Mouse (Mus musculus) megakaryocyte-erythroid progenitor cell, adult 5-6 weeks (primary cell): ENCODE measurements around the gene Ttll5. TPM values are rescaled to one million over a fixed set of nuclear protein-coding genes. Genes with fewer than 3 reads are reported as not detected.

Experiments
- ATAC-seq: replicated peaks from 2 replicates; pipeline ENCODE4 v1.8.0; 2016; ENCODE audit warnings: mild to moderate bottlenecking, inconsistent platforms; ENCODE audit not compliant: severe bottlenecking, poor library complexity, low FRiP score, low TSS enrichment
- total RNA-seq, 2 experiments: library from RNA; stranded (forward) in 1 of 2; stranded (reverse) in 1 of 2; fragments of 200-1000, 215-1000 nt in 1 of 2; fragments of >200 nt in 1 of 2; fragmentation: Nextera tagmentation in 1 of 2; gene quantifications; 2 replicates each; pipeline ENCODE4 v1.2.3; 2014 to 2017

Ttll5 gene
- total RNA-seq, 2 experiments from 2014 or later: 23.2 to 31.2 TPM

DNA sequence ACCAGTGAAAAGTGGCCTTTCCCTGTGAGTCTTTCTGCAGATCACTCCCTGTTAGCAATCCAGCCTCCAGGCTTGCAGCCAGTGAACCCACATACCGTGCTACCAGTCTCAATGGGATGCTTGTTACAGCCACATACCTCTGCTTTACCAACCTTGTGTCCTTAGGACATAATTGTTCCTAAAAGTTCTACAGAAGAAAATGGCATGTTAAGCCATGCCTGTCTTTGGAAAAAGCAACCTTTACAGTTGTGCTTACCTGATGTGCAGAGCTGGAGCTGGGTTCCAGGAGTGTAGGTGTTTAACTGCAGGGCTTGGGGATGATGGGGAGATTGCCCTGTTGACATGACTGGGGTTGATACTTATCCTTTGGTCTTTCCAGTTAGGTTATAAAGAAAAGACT, 203.3 kb downstream of the Ttll5 start:
- ATAC-seq: no peak

DNA sequence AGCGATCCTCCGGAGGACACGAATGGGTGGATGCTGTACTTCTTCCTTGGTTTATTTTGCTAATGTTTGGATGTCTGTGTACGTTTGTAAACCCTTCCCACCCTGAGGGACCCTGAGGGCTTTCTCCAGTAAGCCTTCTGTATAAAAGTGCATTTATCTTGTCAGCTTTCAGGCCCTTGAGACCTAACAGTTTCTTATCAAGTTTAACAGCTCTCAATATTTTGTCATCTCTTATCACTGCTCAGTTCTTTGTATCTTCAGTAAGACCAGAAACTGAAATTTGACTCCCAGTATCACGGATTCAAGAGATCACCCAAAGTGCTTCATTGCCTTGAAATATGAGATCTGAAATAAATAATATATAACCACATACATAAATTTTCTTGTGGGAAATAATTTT, 206.5 kb downstream of the Ttll5 start:
- ATAC-seq: peak; percentile 28

DNA sequence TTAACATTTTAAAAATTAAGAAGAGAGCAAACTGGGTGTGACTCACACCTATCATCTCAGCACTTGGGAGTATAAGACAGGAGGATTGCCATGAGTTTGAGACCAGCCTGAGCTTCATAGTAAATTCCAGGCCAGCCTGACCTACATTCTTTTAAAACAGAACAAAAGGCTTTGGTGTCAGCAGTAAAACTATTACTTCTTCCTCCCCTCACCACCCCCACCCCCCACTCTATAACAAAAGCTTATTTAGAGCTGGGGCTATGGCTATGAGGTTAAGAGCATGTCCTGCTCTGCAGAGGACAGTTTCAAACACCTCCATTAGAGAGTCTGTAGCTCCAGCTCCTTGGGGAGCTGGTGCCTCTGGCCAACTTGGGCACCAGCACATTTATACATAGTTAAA, 211.1 kb downstream of the Ttll5 start:
- ATAC-seq: no peak

DNA sequence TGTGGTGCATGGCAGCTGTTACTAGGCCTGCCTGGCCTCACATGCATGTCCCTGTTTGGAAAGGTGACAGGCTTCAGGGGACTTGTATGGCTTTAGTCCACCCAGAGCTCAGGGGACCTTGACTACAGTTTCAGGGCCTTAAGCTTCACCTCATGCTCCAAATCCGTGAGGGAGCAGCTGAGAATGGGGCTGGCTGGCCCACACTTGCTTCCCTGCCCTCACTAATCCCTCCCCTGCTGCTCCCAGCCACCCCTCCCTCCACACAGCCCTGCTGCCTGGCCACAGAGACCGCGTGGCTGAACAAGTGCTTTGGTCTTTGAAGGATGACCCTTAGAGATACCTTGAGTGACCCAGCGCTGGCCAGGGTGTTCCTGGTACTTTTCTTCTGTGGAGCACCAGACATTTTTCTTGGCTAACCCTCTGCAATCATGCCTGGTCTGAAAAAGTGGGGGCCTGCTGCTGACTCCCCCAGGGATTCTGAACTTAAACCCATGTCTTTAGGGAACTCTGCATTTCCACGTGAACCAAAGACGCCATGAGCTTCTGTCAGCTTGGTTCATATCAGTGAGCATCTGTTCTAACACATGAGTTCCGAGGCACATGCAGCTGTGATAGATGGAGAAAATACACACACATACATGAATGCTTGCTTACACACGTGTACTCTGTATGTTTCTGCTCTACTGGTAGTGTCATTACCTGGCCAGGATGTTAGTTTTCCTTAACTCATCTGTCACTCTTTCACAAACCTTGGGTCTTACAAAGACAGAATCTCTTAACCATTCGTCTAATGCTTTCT, 212.1 kb downstream of the Ttll5 start:
- ATAC-seq: no peak

DNA sequence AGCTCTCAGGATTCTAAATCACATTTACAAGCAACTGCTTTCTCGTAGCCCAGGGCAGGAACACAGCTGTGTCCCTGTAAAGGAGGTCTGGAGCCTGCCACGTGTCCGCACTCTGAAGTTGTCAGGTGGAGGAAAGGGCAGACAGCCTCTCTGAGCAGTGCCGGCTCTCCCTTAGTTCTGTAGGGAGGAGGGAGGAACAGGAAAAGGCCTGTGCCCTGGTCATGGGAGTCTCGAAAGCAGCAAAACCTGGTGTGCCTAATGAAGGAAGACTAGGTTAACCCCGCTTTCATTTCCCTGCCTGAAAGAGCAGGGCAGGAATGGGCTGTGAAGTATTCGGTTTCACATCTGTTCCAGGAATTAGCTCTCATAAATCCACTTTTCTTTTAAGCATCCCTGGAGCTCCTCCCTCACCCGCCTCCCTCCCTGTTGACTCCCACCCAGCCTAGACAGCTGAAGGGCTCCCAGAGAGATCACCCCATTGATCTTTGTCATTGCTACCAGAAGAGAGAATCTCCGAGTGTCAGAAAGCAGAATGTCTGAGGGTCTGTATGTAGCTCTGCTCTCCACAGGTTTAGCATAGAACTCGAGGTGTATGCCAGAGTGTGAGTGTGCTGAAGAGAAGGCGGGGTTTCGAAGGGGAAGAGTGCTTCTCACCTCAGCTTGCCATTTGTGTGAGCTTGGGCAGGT, 212.9 kb downstream of the Ttll5 start:
- ATAC-seq: no peak

DNA sequence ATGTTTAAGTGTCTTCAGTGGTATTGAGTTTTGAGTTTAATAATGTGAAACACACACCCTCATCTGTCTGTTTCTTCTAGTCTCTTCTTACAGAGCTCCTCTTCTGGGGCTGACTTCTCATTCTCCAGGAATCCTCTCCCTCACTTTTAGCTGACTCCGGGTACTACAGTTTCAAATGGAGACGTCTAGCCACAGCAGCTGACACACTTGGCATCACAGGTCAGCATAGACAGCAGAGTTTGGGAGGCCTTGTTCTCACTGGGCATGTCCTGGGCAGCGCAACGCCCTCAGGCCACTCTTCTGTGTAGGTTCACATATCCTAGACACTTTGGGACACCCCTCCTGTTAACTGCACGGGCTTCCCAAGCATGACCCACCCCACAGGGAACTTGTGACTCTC, 214.6 kb downstream of the Ttll5 start:
- ATAC-seq: no peak

DNA sequence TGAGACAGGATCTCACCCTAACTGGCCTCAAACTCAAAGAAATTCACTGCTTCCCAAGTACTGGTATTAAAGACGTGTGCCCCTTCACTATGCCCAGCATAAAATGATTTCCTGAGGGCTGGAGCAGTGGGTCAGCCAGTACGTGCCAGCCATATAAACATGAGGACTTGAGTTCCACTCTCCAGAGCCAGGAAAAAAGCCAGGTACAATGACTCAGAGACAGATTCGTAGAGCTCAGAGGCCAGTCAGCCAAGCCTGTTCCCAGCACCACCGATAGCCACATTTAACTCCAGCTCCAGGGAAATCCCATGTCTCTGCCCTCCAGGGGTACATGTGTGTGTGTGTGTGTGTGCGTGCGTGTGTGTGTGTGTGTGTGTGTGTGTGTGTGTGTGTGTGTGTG, 215.3 kb downstream of the Ttll5 start:
- no peak for ATAC-seq

DNA sequence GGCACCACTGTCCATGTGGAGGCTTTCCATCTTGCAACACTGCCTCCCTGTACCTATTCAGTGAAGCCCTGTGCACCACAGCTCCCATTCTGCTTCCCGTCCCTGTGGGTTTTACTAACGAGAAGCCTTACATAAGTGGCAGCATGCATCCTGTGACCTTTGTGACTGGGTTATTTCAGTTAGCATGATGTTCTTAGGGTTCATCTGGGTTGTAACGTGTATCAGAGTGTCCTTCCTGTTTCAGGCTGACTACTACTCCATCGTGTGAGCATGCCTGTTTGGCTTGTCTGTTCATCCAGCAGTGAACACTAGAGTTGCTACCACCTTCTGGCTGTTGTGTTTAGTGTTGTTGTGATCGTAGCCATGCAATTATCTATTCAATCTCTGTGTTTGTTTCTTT, 221.7 kb downstream of the Ttll5 start:
- ATAC-seq: peak; percentile 47; the same call in 1 of the 2 replicates

DNA sequence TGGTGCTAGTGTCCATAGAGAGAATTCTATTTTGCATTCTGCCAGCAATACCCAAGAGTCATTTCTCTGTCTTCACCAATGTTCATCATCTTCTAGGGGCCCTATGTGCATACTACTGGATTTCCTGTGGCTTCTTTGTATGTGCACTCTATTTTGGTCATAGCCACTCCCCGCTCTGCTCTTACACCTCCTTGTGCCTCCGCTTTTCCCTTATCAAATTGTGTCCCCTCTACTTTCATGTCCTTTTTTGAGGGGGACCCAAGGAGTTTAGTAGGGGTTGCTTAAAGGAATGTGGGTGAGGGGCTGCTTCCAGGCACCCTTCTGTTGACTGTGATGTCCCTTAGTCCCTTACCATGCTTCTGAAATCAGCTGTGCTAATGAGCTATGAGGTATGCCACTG, 222.3 kb downstream of the Ttll5 start:
- no peak for ATAC-seq

DNA sequence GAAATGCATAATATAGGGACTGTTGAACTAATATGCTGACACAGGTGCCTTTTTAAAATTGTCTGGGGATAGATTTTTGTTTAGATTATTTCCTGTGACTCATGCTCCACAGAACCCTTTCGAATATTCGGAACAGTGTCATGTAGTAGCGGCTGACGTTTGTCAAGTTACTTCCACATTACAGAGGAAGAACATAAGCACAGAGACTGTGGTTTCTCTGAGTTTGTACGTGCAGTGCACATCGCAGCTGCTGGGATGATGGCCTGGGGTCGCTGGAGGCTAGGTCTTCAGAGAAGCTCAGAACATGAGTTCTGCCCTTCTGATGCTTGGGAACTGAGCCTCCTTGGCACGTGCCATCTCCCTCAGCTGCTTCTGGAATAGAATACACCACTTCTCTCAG, 222.9 kb downstream of the Ttll5 start:
- no peak for ATAC-seq

DNA sequence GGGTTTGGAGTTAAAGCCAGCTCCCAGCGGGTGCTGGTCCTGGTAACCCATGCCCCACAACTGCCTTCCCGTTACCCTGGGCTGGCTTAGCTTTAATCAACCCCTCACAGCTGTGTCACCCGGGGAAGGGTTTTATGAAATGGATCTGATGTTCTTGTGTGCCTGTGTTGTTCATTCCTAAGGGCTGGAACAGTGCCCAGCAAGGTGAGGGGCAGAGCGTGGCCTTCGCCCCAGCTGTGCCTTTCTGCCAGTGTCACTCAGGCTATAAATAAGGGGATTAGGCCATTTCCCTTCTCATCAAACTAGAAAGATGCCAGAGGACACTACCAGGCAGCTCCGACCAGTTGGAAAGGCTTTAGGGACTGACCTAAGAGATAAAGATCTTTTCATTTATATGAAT, 225.4 kb downstream of the Ttll5 start:
- ATAC-seq: no peak

DNA sequence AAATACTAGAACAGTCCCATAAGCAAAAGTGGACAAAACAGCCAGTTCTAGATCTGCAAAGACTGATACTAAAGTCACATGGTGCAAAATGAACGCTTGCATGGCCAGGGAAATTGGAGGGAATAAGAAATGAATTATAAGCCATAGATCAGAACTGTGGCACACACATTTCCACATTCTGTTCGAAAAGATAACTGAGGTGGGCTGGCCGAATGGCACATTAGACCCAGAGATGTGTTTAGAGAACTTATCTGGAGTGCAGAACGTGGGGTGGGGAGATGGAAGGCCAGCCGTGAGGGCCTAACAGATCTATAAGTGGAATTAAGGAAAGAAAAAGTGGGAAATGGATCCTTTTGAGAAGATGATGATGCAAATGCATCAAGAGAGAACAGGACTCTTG, 227.0 kb downstream of the Ttll5 start:
- 0 out of 2 replicates have a peak, but pooled peaks have one; percentile 43 for ATAC-seq

DNA sequence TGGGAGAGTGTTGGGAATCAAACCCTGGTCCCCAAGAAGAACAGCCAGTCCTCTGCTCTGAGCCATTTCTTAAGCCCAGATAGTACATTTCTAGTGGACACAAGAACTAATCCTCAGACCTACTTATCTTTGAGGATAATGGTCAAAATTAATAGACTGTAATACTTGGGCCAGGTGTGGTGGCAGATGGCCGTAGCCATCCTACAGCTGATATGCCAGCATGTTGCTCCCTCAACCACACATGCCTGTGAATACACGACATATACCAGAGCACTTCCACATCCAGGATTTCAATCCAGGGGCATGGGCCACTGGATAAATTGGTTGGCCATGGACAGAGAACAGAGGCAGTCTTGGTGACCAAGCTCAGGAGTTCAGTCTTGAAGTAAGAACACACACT, 230.8 kb downstream of the Ttll5 start:
- no peak for ATAC-seq

DNA sequence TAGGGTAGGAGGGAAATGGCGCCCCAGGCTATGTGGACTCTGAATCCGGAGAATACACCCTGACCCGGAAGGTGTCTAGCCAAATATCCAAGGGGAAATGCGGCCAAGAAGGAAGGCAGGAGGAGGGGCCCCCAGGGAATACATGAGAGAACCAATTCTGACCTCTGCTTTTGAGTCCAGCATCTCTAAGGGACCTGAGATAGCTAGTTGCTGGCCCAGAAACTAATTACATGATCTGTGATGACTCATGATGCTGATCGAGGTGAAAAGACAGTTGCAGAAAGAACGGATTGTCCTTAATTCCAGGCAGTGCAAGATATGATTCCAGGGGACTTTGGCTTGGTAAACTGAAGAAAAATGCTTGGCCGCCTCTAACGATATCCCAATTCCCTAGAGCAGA, 232.5 kb downstream of the Ttll5 start:
- no peak for ATAC-seq

DNA sequence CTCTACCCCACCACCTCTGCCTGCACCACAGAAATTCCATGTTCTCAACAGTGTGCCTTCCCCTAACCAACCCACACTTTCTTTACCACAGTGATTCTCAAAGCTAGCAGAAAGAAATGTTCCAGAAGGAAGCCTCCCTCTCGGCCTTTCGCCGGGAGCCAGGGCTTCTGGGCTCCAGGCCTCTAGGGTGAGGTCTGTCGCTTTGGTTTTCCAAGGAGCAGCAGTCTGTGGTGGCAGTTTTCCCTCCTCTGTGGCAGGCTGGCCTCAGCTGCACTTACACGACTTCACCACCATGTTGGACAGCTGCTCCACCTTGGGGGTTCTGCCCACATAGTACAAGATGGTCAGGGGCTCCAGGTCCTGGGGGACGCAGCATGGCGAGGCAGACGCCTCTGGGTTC, 233.1 kb downstream of the Ttll5 start:
- no peak for ATAC-seq

DNA sequence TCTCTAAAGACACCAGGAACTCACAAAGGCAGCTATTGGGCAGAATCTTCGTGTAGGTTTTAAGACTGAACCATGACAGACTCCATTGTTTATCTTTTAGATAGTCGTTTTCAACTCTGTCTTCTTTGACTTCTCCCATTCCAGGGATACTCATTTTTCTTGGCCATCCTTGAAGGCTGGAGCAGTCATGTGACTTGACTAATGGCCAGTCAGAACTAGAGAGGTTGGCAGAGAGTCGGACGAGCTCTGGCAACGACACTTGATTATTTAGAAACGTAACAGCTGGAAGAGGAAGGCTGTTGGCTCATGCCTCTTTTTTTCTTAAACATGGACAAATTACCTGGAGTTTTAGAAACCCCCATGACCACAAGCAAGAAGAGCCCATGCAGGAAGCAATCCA, 234.9 kb downstream of the Ttll5 start:
- ATAC-seq: no peak

DNA sequence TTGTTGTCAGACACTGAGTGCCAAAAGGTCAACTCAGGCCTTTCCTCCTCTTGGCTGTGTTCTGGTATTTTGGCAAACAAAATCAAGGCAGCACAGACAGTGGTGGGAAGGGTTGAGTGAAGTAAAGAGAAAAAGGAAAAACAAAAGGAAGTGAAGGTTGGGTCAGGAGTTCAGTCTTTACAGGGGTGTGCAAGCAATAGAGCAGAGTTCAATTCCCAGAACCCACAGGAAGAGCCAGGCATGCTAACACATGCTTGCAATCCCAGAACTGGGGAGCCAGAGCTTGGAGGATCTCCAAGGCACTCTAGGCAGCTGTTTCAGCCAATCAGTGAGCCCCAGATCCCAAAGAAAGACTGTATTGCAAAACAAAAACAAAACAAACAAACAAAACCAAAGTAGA, 240.3 kb downstream of the Ttll5 start:
- no peak for ATAC-seq

DNA sequence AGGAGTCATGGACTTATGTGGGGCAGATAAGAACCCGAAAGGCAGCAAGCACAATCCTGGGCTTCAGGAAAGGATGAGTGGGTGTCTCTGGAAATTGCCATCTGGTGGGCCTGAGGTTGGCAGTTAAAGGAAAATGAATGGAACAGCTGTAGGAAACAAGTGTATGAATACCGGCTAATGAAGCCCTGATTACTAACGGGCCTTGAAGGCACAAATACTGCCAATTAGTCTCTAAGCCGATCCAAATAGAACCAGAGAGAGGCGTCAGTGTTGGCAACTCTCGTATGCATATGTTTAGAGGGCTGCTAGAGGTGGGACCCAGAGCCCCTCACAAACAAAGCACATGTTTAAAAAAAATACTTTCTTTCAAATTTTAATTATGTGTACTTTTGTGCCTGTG, 247.0 kb downstream of the Ttll5 start:
- ATAC-seq: no peak

DNA sequence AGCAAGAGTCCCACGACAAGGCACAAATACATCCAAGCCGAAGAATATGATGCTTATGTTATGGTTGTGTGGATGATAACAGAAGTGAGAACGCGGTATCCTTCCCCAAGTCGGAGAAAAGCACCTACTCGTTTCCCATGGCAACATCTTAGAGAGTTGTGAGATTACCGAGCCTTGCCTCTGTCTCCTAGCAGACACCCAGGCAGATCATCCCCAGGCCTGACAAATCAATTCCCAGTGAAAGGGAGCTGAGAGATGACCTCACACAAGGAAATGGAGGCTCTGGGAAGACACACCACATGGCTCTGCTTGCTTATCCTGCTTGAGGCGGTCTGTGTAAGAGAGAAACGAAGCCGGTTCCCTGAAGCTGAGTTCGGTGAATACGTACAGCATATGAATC, 250.2 kb downstream of the Ttll5 start:
- ATAC-seq: no peak

DNA sequence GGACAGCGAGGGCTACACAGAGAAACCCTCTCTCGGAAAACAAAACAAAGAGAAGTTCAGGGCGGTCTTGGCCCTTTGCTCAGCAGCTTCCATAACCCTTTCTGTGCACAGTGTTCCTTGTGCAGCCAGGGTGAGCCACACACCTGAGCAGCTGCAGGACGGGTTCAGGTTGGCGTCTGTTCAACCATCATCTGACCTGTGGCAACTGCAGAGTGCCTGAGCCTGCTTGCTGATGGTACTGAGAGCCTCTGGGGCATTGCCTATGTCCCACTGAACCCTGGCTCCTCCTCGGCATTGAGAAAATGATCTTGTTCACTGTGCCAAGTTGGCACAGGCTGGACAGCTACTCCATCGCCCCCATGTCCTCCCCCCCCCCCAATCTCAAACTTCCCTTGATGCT, 250.9 kb downstream of the Ttll5 start:
- ATAC-seq: no peak

DNA sequence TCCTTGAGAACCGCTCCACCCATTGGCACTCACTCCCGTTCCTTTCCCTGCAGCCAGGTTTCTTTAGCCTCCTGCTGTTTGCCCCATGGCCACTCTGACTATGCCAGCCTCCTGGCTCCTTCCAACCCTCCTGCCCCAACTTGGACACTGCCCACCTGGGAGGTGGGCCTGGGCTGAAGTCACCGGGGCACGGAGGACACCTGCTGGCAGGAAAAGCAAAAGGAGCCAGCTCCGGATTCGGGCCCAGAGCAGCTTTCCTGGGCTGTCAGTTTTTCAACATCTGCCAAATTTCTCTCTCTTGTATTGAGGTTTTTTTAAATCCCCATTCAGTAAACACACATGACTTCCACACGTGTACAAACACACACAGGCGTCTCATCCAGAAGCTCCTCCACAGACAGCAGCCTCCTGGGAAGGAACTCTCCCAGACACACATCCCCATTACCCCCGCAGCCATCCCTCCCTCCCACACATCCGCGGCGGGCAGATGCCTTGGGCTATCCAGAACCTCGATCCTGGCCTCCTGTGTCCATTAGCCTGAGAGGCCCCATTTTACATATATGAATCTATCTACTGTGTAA, 252.0 kb downstream of the Ttll5 start:
- no peak for ATAC-seq
